Mouse (Mus musculus) G1E (cell line): ENCODE results near the gene C1s2. TPM values are rescaled to one million over a fixed set of nuclear protein-coding genes. Genes with fewer than 3 reads are reported as not detected.

Source experiments
- polyA plus RNA-seq: library from polyadenylated mRNA; stranded (reverse); fragments of >175 nt; gene quantifications from 2 replicates; pipeline ENCODE4 v1.2.3, GENCODE M21; 2012
- total RNA-seq, 2 experiments: library from RNA; stranded (forward) in 1 of 2; stranded (reverse) in 1 of 2; fragments of 200-1000 nt in 1 of 2; fragments of >200 nt in 1 of 2; fragmentation: Nextera tagmentation in 1 of 2; gene quantifications; 2 replicates each; pipeline ENCODE4 v1.2.3; 2014 to 2017

C1s2 gene
- total and polyA plus RNA-seq, 3 experiments, result 0.05 TPM; not detected in 2

Other genes with a start within 250 kb of the C1s2 start
Only the 20 nearest of the 22 such genes appear.
- 15.8 and 25.0 TPM in 2 replicates for gene Pex5, start 221.0 kb downstream of the C1s2 start, total RNA-seq (2014; fragmentation: Nextera tagmentation)
- gene Pex5, start 221.0 kb downstream of the C1s2 start, total RNA-seq (2017), result 21.0 and 22.3 TPM in 2 replicates
- gene Pex5, start 221.0 kb downstream of the C1s2 start, polyA plus RNA-seq, result 17.4 and 19.1 TPM in 2 replicates
- gene Clstn3, start 171.3 kb downstream of the C1s2 start, total RNA-seq (2014; fragmentation: Nextera tagmentation), result 1.7 and 4.2 TPM in 2 replicates
- gene Clstn3, start 171.3 kb downstream of the C1s2 start, total RNA-seq (2017), result 4.6 and 6.2 TPM in 2 replicates
- gene Clstn3, start 171.3 kb downstream of the C1s2 start, polyA plus RNA-seq, result 10.9 and 11.5 TPM in 2 replicates
- not detected in 2 replicates for gene C1rl, start 143.0 kb downstream of the C1s2 start, total RNA-seq (2014; fragmentation: Nextera tagmentation)
- gene C1rl, start 143.0 kb downstream of the C1s2 start, total RNA-seq (2017), result 0.05 TPM in 1 of 2 replicates, not detected in the other
- 0.02 and 0.10 TPM in 2 replicates for gene C1rl, start 143.0 kb downstream of the C1s2 start, polyA plus RNA-seq
- not detected in 2 replicates for gene C1ra, start 123.7 kb downstream of the C1s2 start, total RNA-seq (2014; fragmentation: Nextera tagmentation)
- gene C1ra, start 123.7 kb downstream of the C1s2 start, total RNA-seq (2017), result 0.05 and 0.06 TPM in 2 replicates
- not detected in 2 replicates for gene C1ra, start 123.7 kb downstream of the C1s2 start, polyA plus RNA-seq
- not detected in 2 replicates for gene C1s1, start 93.7 kb downstream of the C1s2 start, total RNA-seq (2014; fragmentation: Nextera tagmentation)
- gene C1s1, start 93.7 kb downstream of the C1s2 start, total RNA-seq (2017), result 0.05 TPM in 1 of 2 replicates, not detected in the other
- gene C1s1, start 93.7 kb downstream of the C1s2 start, polyA plus RNA-seq, result not detected in 2 replicates
- gene C1rb, start 65.8 kb downstream of the C1s2 start, total RNA-seq (2014; fragmentation: Nextera tagmentation), result not detected in 2 replicates
- gene C1rb, start 65.8 kb downstream of the C1s2 start, total RNA-seq (2017), result 0.11 TPM in 1 of 2 replicates, not detected in the other
- gene C1rb, start 65.8 kb downstream of the C1s2 start, polyA plus RNA-seq, result not detected in 2 replicates
- gene Lpcat3, start 26.9 kb upstream of the C1s2 start, total RNA-seq (2014; fragmentation: Nextera tagmentation), result 108 and 198 TPM in 2 replicates
- gene Lpcat3, start 26.9 kb upstream of the C1s2 start, total RNA-seq (2017), result 95.7 and 101 TPM in 2 replicates
- 123 and 147 TPM in 2 replicates for gene Lpcat3, start 26.9 kb upstream of the C1s2 start, polyA plus RNA-seq
- gene Emg1, start 76.1 kb upstream of the C1s2 start, total RNA-seq (2014; fragmentation: Nextera tagmentation), result 117 and 120 TPM in 2 replicates
- 228 and 262 TPM in 2 replicates for gene Emg1, start 76.1 kb upstream of the C1s2 start, total RNA-seq (2017)
- gene Emg1, start 76.1 kb upstream of the C1s2 start, polyA plus RNA-seq, result 254 and 287 TPM in 2 replicates
- 325 and 378 TPM in 2 replicates for gene Phb2, start 76.3 kb upstream of the C1s2 start, total RNA-seq (2014; fragmentation: Nextera tagmentation)
- gene Phb2, start 76.3 kb upstream of the C1s2 start, total RNA-seq (2017), result 432 and 434 TPM in 2 replicates
- 465 and 565 TPM in 2 replicates for gene Phb2, start 76.3 kb upstream of the C1s2 start, polyA plus RNA-seq
- 66.2 and 72.6 TPM in 2 replicates for gene Ptpn6, start 102.6 kb upstream of the C1s2 start, total RNA-seq (2014; fragmentation: Nextera tagmentation)
- 309 and 356 TPM in 2 replicates for gene Ptpn6, start 102.6 kb upstream of the C1s2 start, total RNA-seq (2017)
- 54.9 and 129 TPM in 2 replicates for gene Ptpn6, start 102.6 kb upstream of the C1s2 start, polyA plus RNA-seq
- gene Grcc10, start 105.3 kb upstream of the C1s2 start, total RNA-seq (2014; fragmentation: Nextera tagmentation), result 61.7 and 62.9 TPM in 2 replicates
- gene Grcc10, start 105.3 kb upstream of the C1s2 start, total RNA-seq (2017), result 130 and 176 TPM in 2 replicates
- 26.1 and 38.8 TPM in 2 replicates for gene Grcc10, start 105.3 kb upstream of the C1s2 start, polyA plus RNA-seq
- not detected in 2 replicates for gene Gm45234, start 119.9 kb upstream of the C1s2 start, total RNA-seq (2014; fragmentation: Nextera tagmentation)
- not detected in 2 replicates for gene Gm45234, start 119.9 kb upstream of the C1s2 start, total RNA-seq (2017)
- not detected in 2 replicates for gene Gm45234, start 119.9 kb upstream of the C1s2 start, polyA plus RNA-seq
- 58.7 and 85.6 TPM in 2 replicates for gene Atn1, start 120.4 kb upstream of the C1s2 start, total RNA-seq (2014; fragmentation: Nextera tagmentation)
- 1.9 and 3.0 TPM in 2 replicates for gene Atn1, start 120.4 kb upstream of the C1s2 start, total RNA-seq (2017)
- gene Atn1, start 120.4 kb upstream of the C1s2 start, polyA plus RNA-seq, result 55.3 and 58.8 TPM in 2 replicates
- gene Eno2, start 133.6 kb upstream of the C1s2 start, total RNA-seq (2014; fragmentation: Nextera tagmentation), result 1.1 and 3.2 TPM in 2 replicates
- gene Eno2, start 133.6 kb upstream of the C1s2 start, total RNA-seq (2017), result 3.4 and 3.6 TPM in 2 replicates
- gene Eno2, start 133.6 kb upstream of the C1s2 start, polyA plus RNA-seq, result 0.13 and 0.29 TPM in 2 replicates
- gene Lrrc23, start 143.6 kb upstream of the C1s2 start, total RNA-seq (2014; fragmentation: Nextera tagmentation), result not detected in 2 replicates
- gene Lrrc23, start 143.6 kb upstream of the C1s2 start, total RNA-seq (2017), result 0.11 TPM in 1 of 2 replicates, not detected in the other
- gene Lrrc23, start 143.6 kb upstream of the C1s2 start, polyA plus RNA-seq, result not detected in 2 replicates
- gene Spsb2, start 172.6 kb upstream of the C1s2 start, total RNA-seq (2014; fragmentation: Nextera tagmentation), result 1.9 TPM in 2 replicates
- 6.9 and 9.4 TPM in 2 replicates for gene Spsb2, start 172.6 kb upstream of the C1s2 start, total RNA-seq (2017)
- 10.1 and 10.9 TPM in 2 replicates for gene Spsb2, start 172.6 kb upstream of the C1s2 start, polyA plus RNA-seq
- 601 and 619 TPM in 2 replicates for gene Tpi1, start 178.2 kb upstream of the C1s2 start, total RNA-seq (2014; fragmentation: Nextera tagmentation)
- 903 and 1,035 TPM in 2 replicates for gene Tpi1, start 178.2 kb upstream of the C1s2 start, total RNA-seq (2017)
- gene Tpi1, start 178.2 kb upstream of the C1s2 start, polyA plus RNA-seq, result 520 and 701 TPM in 2 replicates
- 34.6 and 45.9 TPM in 2 replicates for gene Usp5, start 193.4 kb upstream of the C1s2 start, total RNA-seq (2014; fragmentation: Nextera tagmentation)
- 67.0 and 76.8 TPM in 2 replicates for gene Usp5, start 193.4 kb upstream of the C1s2 start, total RNA-seq (2017)
- 53.0 and 68.2 TPM in 2 replicates for gene Usp5, start 193.4 kb upstream of the C1s2 start, polyA plus RNA-seq
- 109 and 112 TPM in 2 replicates for gene Cdca3, start 193.5 kb upstream of the C1s2 start, total RNA-seq (2014; fragmentation: Nextera tagmentation)
- 137 and 150 TPM in 2 replicates for gene Cdca3, start 193.5 kb upstream of the C1s2 start, total RNA-seq (2017)
- 50.9 and 67.2 TPM in 2 replicates for gene Cdca3, start 193.5 kb upstream of the C1s2 start, polyA plus RNA-seq
- gene Gnb3, start 204.2 kb upstream of the C1s2 start, total RNA-seq (2014; fragmentation: Nextera tagmentation), result 1.1 TPM in 1 of 2 replicates, not detected in the other
- gene Gnb3, start 204.2 kb upstream of the C1s2 start, total RNA-seq (2017), result not detected in 2 replicates
- gene Gnb3, start 204.2 kb upstream of the C1s2 start, polyA plus RNA-seq, result not detected in 2 replicates